Mouse (Mus musculus) spleen, postnatal 4 days (tissue): ENCODE results near the gene Rmdn2.

ENCODE experiments used
- DNase-seq, 2 experiments: peaks; one replicate each; pipeline ENCODE4 v3.0.0; 2022; ENCODE audit warnings: low spot score in 2 of 2

Gene Rmdn2

GRCm38 (mm10) chr17:79611545-79611944 lies at the start of gene Rmdn2:
TSS of gene Rmdn2 (plus strand) at chr17:79611863.
- DNase-seq: no peak

- DNase-seq: no peak
These were observed 48.5 kb upstream of the Rmdn2 start for GRCm38 (mm10) chr17:79563067-79563620.

GRCm38 (mm10) chr17:79563721-79564120 lies 47.9 kb upstream of the Rmdn2 start:
- DNase-seq: no peak

- no peak for DNase-seq
These were observed 46.3 kb upstream of the Rmdn2 start for GRCm38 (mm10) chr17:79565241-79565961.

GRCm38 (mm10) chr17:79568401-79568800 lies 43.3 kb upstream of the Rmdn2 start:
- no peak for DNase-seq

- DNase-seq: no peak
These were observed 33.3 kb upstream of the Rmdn2 start for GRCm38 (mm10) chr17:79578328-79578727.

- DNase-seq: peak; percentile 39 to 73
These were observed 31.3 kb upstream of the Rmdn2 start for GRCm38 (mm10) chr17:79580264-79580920.

GRCm38 (mm10) chr17:79583466-79583865 lies 28.2 kb upstream of the Rmdn2 start:
- DNase-seq: no peak

GRCm38 (mm10) chr17:79584246-79584800 lies 27.3 kb upstream of the Rmdn2 start:
- DNase-seq: no peak

GRCm38 (mm10) chr17:79589913-79590312 lies 21.8 kb upstream of the Rmdn2 start:
- no peak for DNase-seq

GRCm38 (mm10) chr17:79595996-79596395 lies 15.7 kb upstream of the Rmdn2 start:
- DNase-seq: no peak

- no peak for DNase-seq
These were observed 13.5 kb upstream of the Rmdn2 start for GRCm38 (mm10) chr17:79598151-79598550.

- no peak for DNase-seq
These were observed 12.8 kb upstream of the Rmdn2 start for GRCm38 (mm10) chr17:79598596-79599577.

- no peak for DNase-seq
These were observed 11.6 kb upstream of the Rmdn2 start for GRCm38 (mm10) chr17:79600108-79600507.

GRCm38 (mm10) chr17:79602381-79602780 lies 9.3 kb upstream of the Rmdn2 start:
- DNase-seq: no peak

GRCm38 (mm10) chr17:79603427-79603826 lies 8.2 kb upstream of the Rmdn2 start:
- no peak for DNase-seq

- DNase-seq: no peak
These were observed 5.9 kb upstream of the Rmdn2 start for GRCm38 (mm10) chr17:79605794-79606193.

GRCm38 (mm10) chr17:79609697-79610096 lies 2.0 kb upstream of the Rmdn2 start:
- DNase-seq: no peak

- no peak for DNase-seq
These were observed 1.4 kb upstream of the Rmdn2 start for GRCm38 (mm10) chr17:79610163-79610755.

GRCm38 (mm10) chr17:79614691-79615588 lies 3.3 kb downstream of the Rmdn2 start:
- peak; percentile 62 to 85 for DNase-seq
